Mouse (Mus musculus) ES-E14 (cell line): Measurements from ENCODE around the gene Irak2. TPM values are rescaled to one million over a fixed set of nuclear protein-coding genes. Genes with fewer than 3 reads are reported as not detected.

Experiments
- DNase-seq: peaks from one replicate; pipeline ENCODE4 v3.0.0-alpha.2; 2013; ENCODE audit warnings: low read depth, low spot score
- H3K27ac ChIP-seq: 2 replicates; pipeline ENCODE4 v1.5.1; 2012; ENCODE audit warnings: low read depth, mild to moderate bottlenecking, low read length, moderate library complexity, mixed read lengths; ENCODE audit not compliant: poor library complexity, insufficient read depth, severe bottlenecking
- H3K36me3 ChIP-seq: 2 replicates; pipeline ENCODE4 v1.6.1; 2012; ENCODE audit warnings: mild to moderate bottlenecking, low read length, moderate library complexity, mixed read lengths; ENCODE audit not compliant: control insufficient read depth, poor library complexity, insufficient read depth, severe bottlenecking
- H3K4me1 ChIP-seq, 2 experiments: fragments of 150-350 bp in 1 of 2; sonication (generic) in 1 of 2; 2 replicates each; pipeline ENCODE4 v1.6.1; 2012; ENCODE audit warnings: low read length in 2 of 2, mild to moderate bottlenecking in 1 of 2, mixed read lengths in 1 of 2; ENCODE audit not compliant: control insufficient read depth in 2 of 2, insufficient read depth in 2 of 2, poor library complexity in 1 of 2
- H3K4me3 ChIP-seq, 2 experiments: fragments of 150-350 bp in 1 of 2; sonication (generic) in 1 of 2; 2 replicates each; pipeline ENCODE4 v1.5.1; 2012; ENCODE audit warnings: low read length in 2 of 2, low read depth in 1 of 2, mild to moderate bottlenecking in 1 of 2, mixed read lengths in 1 of 2; ENCODE audit not compliant: insufficient read depth in 1 of 2, poor library complexity in 1 of 2, severe bottlenecking in 1 of 2
- H3K9ac ChIP-seq: 2 replicates; pipeline ENCODE4 v1.6.1; 2012; ENCODE audit warnings: low read depth, mild to moderate bottlenecking, low read length, mixed read lengths; ENCODE audit not compliant: poor library complexity, insufficient read depth, severe bottlenecking
- H3K9me3 ChIP-seq: fragments of 150-350 bp; sonication (generic); 2 replicates; pipeline ENCODE4 v1.6.1; 2012; ENCODE audit warnings: low read depth, mild to moderate bottlenecking, low read length; ENCODE audit not compliant: control insufficient read depth, insufficient read depth
- CHD2 ChIP-seq: IDR thresholded peaks from 2 replicates; pipeline ENCODE4 v1.6.1; 2014; ENCODE audit warnings: mild to moderate bottlenecking, low read depth, low read length, inconsistent platforms
- HCFC1 ChIP-seq: IDR thresholded peaks from 2 replicates; pipeline ENCODE4 v1.6.1; 2012; ENCODE audit warnings: low read length, inconsistent platforms, borderline replicate concordance; ENCODE audit not compliant: insufficient read depth
- MAFK ChIP-seq: IDR thresholded peaks from 2 replicates; pipeline ENCODE4 v1.6.1; 2014; ENCODE audit warnings: mild to moderate bottlenecking, low read depth, low read length, inconsistent platforms; ENCODE audit not compliant: insufficient read depth
- ZC3H11A ChIP-seq: IDR thresholded peaks from 2 replicates; pipeline ENCODE4 v1.6.1; 2012; ENCODE audit warnings: low read depth, mild to moderate bottlenecking, inconsistent platforms, low read length, borderline replicate concordance
- ZNF384 ChIP-seq: IDR thresholded peaks from 2 replicates; pipeline ENCODE4 v1.6.1; 2012; ENCODE audit warnings: low read depth, low read length, inconsistent platforms
- in situ Hi-C, 2 experiments: fragments of 600-800 bp; cut with MboI; formaldehyde crosslinking; loops; one replicate each; pipeline ENCODE4 v1.15.1; 2025; ENCODE audit warnings: low sequenced_read_pairs in 2 of 2, inconsistent platforms in 1 of 2; ENCODE audit not compliant: unreplicated experiment in 2 of 2
- total RNA-seq: library from RNA; depleted of rRNA; stranded (reverse); fragments of 300-350 nt; gene quantifications from 2 replicates; pipeline ENCODE4 v1.2.3, GENCODE M21; 2012

The Irak2 gene
- total RNA-seq, 1 experiment, result 22.0 TPM

GRCm38 (mm10) chr6:113654753-113655397 lies 16.6 kb downstream of the Irak2 start:
- H3K27ac ChIP-seq, result no peak overlapping the region
- no peak for TF ChIP-seq ZC3H11A
- TF ChIP-seq CHD2, result no peak

DNA sequence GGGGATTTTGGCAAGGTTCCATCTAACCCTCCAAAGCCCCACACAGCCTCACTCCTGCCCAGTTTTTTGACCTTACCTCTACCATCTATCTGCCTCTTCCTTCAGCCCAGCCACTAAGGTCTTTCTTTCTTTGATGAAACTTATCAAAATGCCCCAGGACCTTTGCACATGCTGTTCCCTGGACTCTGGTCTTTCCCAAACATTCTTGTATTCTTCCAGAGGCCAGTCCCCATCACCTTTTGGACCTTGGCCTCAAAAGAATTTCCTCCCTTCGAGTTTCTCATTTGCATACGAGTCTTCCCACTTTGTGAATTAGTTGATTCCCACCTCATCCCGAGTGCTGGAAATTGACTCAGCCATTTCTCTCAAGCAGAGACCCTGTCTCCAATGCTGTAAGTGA lies 17.2 kb downstream of the Irak2 start:
- in situ Hi-C loops, result no loop called here

More at GRCm38 (mm10) chr6:113654753-113655397, 16.6 kb downstream of the Irak2 start:
- H3K9ac ChIP-seq, result no peak overlapping the region
- H3K4me1 ChIP-seq, result peaks cover 1 to 21% of the 10 kb centered on the region in 2 experiments; a peak in 2 of 4 replicates
- H3K36me3 ChIP-seq, result no peaks in the 10 kb centered on the region
- no peak overlapping the region for H3K4me3 ChIP-seq
- no peak for DNase-seq
- H3K9me3 ChIP-seq, result no peaks in the 10 kb centered on the region
- in situ Hi-C loops, result no loop called here

DNA sequence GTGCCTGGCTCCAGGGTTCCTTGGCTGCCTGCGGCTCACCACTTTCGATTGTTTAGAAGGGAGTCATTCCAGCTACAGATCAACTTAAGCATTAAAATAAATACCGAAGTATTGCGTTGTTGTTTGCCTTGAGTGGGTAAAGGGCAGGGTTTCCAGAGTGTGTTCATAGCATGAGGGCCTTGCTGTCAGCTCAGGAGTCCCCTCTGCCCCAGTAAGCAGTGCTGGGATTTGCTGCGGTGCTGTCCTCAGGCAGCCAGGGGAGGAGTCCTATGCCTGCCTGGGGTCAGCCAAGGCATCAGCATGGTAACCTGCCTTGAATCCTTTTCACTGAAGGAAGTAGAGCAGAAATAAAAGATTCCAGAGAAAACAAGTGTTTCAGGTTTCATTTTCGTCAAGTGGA lies 18.6 kb downstream of the Irak2 start:
- H3K4me3 ChIP-seq, result no peak overlapping the region

More for the DNA sequence above, 17.2 kb downstream of the Irak2 start:
- Histone ChIP-seq H3K4me1 (peaks cover 1 to 18% of the 10 kb centered on the region in 2 experiments; a peak in 2 of 4 replicates), H3K4me3 (no peak overlapping the region), H3K9me3 (no peaks in the 10 kb centered on the region), H3K9ac (no peak overlapping the region), H3K27ac (no peak overlapping the region), H3K36me3 (no peaks in the 10 kb centered on the region)
- no peak for DNase-seq
- no peak for TF ChIP-seq MAFK
- no peak for TF ChIP-seq HCFC1
- TF ChIP-seq CHD2, result no peak
- no peak for TF ChIP-seq ZC3H11A

GRCm38 (mm10) chr6:113658226-113658625 lies 20.0 kb downstream of the Irak2 start:
- in situ Hi-C loops, result no loop called here
- Histone ChIP-seq H3K36me3 (no peaks in the 10 kb centered on the region), H3K27ac (no peak overlapping the region), H3K4me3 (no peak overlapping the region), H3K9me3 (no peaks in the 10 kb centered on the region), H3K9ac (no peak overlapping the region), H3K4me1 (peaks cover 1 to 24% of the 10 kb centered on the region in 2 experiments; a peak in 3 of 4 replicates)
- no peak for DNase-seq
- TF ChIP-seq ZC3H11A (no peak), CHD2 (no peak), MAFK (no peak), ZNF384 (no peak), HCFC1 (no peak)

More for the DNA sequence above, 18.6 kb downstream of the Irak2 start:
- H3K4me1 ChIP-seq, result peaks cover 1 to 25% of the 10 kb centered on the region in 2 experiments; a peak in 3 of 4 replicates
- TF ChIP-seq MAFK (no peak), ZC3H11A (no peak), CHD2 (no peak), ZNF384 (no peak), HCFC1 (no peak)
- H3K27ac ChIP-seq, result no peak overlapping the region
- no peak for DNase-seq
- no peaks in the 10 kb centered on the region for H3K9me3 ChIP-seq
- in situ Hi-C loops, result no loop called here
- H3K36me3 ChIP-seq, result no peaks in the 10 kb centered on the region
- no peak overlapping the region for H3K9ac ChIP-seq
